Mouse (Mus musculus): ENCODE results near the gene 2010300C02Rik. TPM values are rescaled to one million over a fixed set of nuclear protein-coding genes. Genes with fewer than 3 reads are reported as not detected.
"Not testable (repeated sequence)": the region's sequence is repeated elsewhere in the genome, so short reads cannot be mapped to it uniquely, and the experiment has no call there.

2010300C02Rik gene
- polyA plus RNA-seq, 1 experiment = 142 TPM

DNA sequence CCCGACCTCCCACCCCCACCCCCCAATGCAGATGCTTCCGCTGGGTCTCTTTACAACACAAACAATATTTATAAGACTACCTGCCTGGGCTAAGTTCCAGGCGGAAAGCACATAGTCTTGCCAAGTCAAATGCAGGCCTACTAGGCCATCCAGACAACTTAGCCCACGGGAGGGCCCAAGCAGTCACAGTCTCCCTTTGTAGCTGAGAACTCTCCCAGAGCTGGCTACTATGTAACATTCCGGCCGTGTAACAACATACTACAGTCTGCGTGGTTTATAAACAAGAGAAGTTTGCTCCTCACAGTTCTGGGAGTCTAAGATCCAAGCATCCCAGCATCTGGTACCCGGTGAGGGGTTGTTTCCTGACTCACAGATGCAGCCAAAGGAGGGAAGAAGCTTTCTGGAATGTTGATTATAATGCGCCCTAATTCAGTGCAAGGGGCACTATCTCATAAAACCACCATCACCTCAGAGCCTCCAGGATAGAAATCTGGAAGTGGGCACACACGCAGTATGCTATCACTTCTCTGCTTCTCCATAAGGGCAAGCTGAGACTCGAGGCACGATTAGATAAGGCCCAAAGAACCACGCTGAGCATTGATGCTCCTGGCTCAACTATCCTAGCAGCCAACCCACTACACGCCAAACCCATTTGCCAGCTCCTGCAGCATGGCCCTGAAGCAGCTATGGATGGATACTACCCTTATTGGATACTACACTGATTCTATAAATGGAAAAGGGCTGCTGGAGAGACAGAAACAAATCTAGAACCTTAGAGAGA is 2.3 kb downstream of the 2010300C02Rik start:
- Histone ChIP-seq H3K27ac (ENCODE audit: insufficient read depth, low read length) (no peak overlapping the region), H3K4me1 (ENCODE audit: control insufficient read depth, insufficient read depth, low read length) (peaks cover 5% of the 10 kb centered on the region), H3K4me3 (ENCODE audit: insufficient read depth, low read length) (peak overlapping the region; percentile 100)
- no peak for TF ChIP-seq CTCF (IDR thresholded peaks at IDR 0.05; ENCODE audit: extremely low read depth, insufficient read depth, low read length)
- no peak for TF ChIP-seq POLR2A (IDR thresholded peaks at IDR 0.05; ENCODE audit: extremely low read depth, insufficient read depth, low read length)

DNA sequence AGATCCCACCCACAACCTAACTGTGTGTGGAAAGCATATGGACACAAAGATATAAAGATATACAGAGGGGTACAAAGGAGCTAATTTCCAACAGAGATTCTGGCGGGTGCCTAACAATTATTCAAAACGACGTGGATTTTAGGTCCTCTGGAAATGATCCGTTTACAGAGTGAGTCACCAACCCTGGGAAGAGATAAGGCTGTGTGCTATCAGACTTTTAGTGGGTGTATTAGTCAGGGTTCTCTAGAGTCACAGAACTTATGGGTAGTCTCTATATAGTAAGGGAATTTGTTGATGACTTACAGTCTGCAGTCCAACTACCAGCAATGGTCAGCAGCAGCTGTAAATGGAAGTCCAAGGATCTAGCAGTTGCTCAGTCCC is 7.5 kb downstream of the 2010300C02Rik start:
- not testable (repeated sequence) for H3K4me1 ChIP-seq (ENCODE audit: control insufficient read depth, insufficient read depth, low read length); H3K4me3 ChIP-seq (ENCODE audit: insufficient read depth, low read length); H3K27ac ChIP-seq (ENCODE audit: insufficient read depth, low read length)

DNA sequence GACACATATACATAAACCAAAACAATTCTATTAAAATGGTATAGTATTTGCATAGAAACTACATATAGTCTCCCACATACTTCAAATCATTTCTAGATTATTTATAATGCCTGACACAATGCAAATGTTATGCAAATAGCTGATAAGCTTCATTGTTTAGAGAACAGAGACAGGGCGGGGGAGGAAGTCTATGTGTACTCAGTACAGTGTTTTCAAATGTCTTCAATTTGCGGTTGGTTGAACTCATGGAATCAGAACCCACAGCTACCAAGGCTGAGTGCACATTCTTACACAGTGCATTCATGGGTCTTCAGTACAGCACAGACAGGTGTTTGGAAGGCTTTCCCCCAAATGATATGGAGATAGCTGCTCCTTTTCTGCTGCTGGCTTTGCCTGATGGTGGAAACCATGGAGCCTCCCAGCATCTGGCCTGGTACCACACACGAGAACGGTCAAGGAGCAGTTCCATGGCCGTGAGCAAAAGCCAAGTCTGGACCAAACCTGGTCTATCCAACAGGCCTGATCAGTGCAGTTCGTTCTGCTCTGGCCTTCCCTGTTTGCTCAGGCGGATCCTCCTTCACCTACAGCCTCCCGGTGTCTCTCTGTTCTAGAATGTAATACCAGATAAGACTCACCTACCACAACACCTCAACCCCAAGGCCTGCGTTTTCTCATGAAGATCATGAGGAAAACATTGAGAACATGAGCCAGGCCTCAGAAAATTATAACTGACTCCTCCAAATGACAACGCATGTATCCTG is 8.1 kb downstream of the 2010300C02Rik start:
- Histone ChIP-seq H3K4me3 (ENCODE audit: insufficient read depth, low read length) (no peak overlapping the region), H3K4me1 (ENCODE audit: control insufficient read depth, insufficient read depth, low read length) (peaks cover 4% of the 10 kb centered on the region), H3K27ac (ENCODE audit: insufficient read depth, low read length) (no peak overlapping the region)
- TF ChIP-seq CTCF (IDR thresholded peaks at IDR 0.05; ENCODE audit: extremely low read depth, insufficient read depth, low read length) (no peak), POLR2A (IDR thresholded peaks at IDR 0.05; ENCODE audit: extremely low read depth, insufficient read depth, low read length) (no peak)

DNA sequence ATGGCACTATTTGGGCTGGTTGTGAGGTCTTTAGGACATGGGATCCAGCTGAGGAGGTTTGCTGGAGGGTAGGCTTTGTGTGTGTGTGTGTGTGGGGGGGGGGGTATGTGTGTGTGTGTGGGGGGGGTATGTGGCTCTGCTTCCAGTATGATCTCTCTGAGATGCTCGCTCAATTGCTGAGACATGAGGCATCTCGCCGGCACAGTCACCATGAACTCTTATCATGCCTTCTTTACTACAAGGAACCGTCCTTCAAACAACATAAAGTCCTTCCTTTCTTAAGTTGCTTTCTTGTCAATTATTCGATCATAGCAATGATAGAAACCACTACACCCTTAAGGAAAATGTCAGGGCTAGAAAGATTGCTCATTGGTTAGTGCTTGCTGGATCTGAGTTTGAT is 8.8 kb downstream of the 2010300C02Rik start:
- Histone ChIP-seq H3K4me1 (ENCODE audit: control insufficient read depth, insufficient read depth, low read length) (peaks cover 4% of the 10 kb centered on the region), H3K4me3 (ENCODE audit: insufficient read depth, low read length) (no peak overlapping the region), H3K27ac (ENCODE audit: insufficient read depth, low read length) (no peak overlapping the region)
- TF ChIP-seq POLR2A (IDR thresholded peaks at IDR 0.05; ENCODE audit: extremely low read depth, insufficient read depth, low read length) (no peak), CTCF (IDR thresholded peaks at IDR 0.05; ENCODE audit: extremely low read depth, insufficient read depth, low read length) (no peak)

DNA sequence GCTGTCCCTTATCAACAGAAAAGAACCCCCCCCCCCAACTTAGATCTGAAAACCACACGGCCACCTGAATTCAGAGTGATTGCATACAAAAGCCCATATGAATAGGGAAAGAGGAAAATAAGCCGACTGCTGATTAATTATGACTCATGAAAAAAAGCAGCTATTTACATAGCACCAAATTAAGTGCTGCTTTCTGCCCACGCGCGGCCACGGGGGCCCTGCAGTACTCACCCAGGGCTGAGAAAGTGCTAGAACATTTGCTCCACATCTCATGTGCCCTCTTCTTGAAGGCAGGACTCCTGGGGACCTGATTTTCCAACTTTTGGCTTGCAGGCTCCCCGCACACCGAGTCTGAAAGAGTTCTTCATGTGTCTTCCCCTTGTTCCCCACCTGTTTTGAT is 10.1 kb downstream of the 2010300C02Rik start:
- no peak for TF ChIP-seq POLR2A (IDR thresholded peaks at IDR 0.05; ENCODE audit: extremely low read depth, insufficient read depth, low read length)
- TF ChIP-seq CTCF (IDR thresholded peaks at IDR 0.05; ENCODE audit: extremely low read depth, insufficient read depth, low read length) = no peak
- H3K4me1 ChIP-seq (ENCODE audit: control insufficient read depth, insufficient read depth, low read length) = peaks cover 2% of the 10 kb centered on the region
- no peak overlapping the region for H3K27ac ChIP-seq (ENCODE audit: insufficient read depth, low read length)
- no peak overlapping the region for H3K4me3 ChIP-seq (ENCODE audit: insufficient read depth, low read length)

DNA sequence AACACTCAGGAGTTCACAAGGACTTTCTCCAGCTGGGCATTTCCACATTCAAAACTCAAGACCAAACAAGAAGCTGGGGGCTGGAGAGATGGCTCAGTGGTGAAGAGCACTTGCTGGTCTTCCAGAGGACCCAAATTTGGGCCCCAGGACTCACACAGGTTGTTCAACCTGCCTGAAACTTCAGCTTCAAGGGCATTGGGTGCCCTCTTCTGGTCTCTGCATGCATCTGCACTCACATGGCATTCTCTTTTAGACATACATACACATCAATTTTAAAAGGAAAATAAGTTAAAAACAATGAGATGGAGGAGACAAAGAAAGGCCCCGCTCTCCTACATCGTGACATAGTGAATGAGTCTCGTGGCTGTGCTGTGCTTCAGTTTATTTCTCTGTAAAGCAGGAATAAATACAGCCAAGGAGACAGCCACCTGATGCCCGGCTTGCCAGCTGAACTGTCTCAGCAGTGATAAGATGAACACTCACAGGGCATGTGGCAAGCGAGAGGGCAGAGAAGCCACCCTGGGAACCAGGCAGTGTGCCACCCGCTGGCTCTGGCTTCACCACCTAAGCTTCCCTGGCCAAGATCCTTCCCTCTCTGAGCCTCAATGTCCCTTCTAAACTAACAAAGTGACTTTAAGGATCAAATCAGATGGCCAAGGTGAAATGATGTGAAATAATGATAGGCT is 11.5 kb downstream of the 2010300C02Rik start:
- Histone ChIP-seq H3K4me3 (ENCODE audit: insufficient read depth, low read length) (no peak overlapping the region), H3K4me1 (ENCODE audit: control insufficient read depth, insufficient read depth, low read length) (peaks cover 1% of the 10 kb centered on the region; the same call in 1 of the 2 replicates), H3K27ac (ENCODE audit: insufficient read depth, low read length) (no peak overlapping the region)
- TF ChIP-seq POLR2A (IDR thresholded peaks at IDR 0.05; ENCODE audit: extremely low read depth, insufficient read depth, low read length) (no peak), CTCF (IDR thresholded peaks at IDR 0.05; ENCODE audit: extremely low read depth, insufficient read depth, low read length) (0 out of 2 replicates have a peak, but pooled peaks have one; percentile 11)

DNA sequence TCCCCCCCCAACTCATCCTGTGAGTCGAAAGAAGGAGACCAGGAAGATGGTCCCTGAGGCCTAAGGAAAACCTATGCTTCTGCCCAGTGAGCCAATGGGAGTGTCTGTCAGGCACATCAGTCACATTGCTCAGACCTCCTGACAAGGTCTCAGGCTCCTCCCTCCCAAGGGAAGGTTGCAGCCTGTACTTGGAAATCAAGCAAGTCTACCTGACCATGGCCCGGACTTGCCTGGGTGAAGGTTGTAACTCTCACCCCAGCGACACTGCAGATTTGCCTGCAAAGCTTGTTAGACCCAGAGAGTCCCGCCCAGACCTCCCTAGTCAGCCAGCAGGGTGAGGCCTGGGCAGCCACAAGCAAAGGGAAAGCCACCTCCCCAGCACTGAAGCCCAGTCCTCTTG is 17.6 kb downstream of the 2010300C02Rik start:
- no peak overlapping the region for H3K27ac ChIP-seq (ENCODE audit: insufficient read depth, low read length)
- peaks cover 10% of the 10 kb centered on the region for H3K4me1 ChIP-seq (ENCODE audit: control insufficient read depth, insufficient read depth, low read length)
- no peak overlapping the region for H3K4me3 ChIP-seq (ENCODE audit: insufficient read depth, low read length)
- TF ChIP-seq POLR2A (IDR thresholded peaks at IDR 0.05; ENCODE audit: extremely low read depth, insufficient read depth, low read length) = no peak
- TF ChIP-seq CTCF (IDR thresholded peaks at IDR 0.05; ENCODE audit: extremely low read depth, insufficient read depth, low read length) = no peak

DNA sequence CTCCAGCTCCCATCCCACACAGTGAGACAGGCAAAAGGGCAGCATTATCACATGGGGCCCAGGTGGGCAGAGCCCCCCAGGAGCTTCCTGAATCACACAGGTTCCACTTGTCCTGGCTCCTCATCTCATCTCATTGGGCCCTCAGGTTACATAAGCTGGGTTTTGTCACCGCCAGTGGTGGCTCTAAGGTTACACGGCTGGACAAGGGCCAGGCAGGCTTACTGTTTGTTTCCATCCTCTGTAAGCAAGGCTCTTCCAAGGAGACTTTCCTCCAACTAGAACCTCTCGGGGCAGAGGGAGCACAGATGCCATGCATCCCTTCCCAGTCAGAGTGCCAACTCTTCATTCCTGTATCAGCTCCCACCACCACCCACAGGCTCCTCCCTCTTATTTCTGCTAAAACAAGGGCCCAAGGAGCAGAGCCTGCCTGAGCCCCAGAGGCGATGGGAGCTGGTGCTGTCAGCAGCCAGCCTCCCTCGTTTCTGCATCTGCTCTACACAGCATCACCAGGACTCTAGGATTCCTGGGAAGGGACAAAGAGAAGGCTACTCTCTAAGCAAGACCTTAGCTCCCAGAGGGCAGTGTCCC is 20.9 kb downstream of the 2010300C02Rik start:
- peak overlapping the region; percentile 62 for H3K27ac ChIP-seq (ENCODE audit: insufficient read depth, low read length)

DNA sequence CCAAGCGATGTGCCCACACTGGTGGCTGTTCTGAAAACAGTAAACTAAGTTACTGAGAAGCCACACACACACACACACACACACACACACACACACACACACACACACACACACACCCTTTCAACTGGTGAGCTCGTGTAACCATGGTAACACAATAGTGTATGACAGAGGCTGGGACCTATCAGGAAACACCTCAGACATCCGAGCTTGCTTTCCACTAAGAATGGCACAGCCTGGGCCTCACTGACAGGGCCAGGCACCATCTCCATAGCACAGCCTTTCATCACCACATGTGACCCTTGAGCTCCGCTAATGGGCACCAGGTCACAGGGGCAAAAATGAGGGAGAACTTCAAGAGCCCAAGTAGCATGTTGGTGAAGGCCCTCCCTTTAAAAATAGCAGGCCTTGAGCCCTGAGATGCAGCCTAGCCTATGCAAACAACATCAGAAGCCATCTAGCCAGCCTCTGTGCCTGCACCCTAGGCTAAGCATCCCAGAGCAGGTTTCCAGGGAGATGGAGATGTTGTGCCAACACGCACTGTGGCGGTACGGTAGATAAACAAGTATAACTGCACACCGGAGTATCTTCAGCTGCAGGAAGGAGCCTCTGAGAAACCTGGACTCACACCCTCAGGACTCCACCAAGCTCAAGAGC is 21.6 kb downstream of the 2010300C02Rik start:
- Histone ChIP-seq H3K27ac (ENCODE audit: insufficient read depth, low read length) (peak overlapping the region; percentile 62), H3K4me1 (ENCODE audit: control insufficient read depth, insufficient read depth, low read length) (peaks cover 25% of the 10 kb centered on the region)
- TF ChIP-seq POLR2A (IDR thresholded peaks at IDR 0.05; ENCODE audit: extremely low read depth, insufficient read depth, low read length) = no peak
- no peak for TF ChIP-seq CTCF (IDR thresholded peaks at IDR 0.05; ENCODE audit: extremely low read depth, insufficient read depth, low read length)

More for the DNA sequence above, 20.9 kb downstream of the 2010300C02Rik start:
- Histone ChIP-seq H3K4me3 (ENCODE audit: insufficient read depth, low read length) (no peak overlapping the region), H3K4me1 (ENCODE audit: control insufficient read depth, insufficient read depth, low read length) (peaks cover 25% of the 10 kb centered on the region)
- TF ChIP-seq CTCF (IDR thresholded peaks at IDR 0.05; ENCODE audit: extremely low read depth, insufficient read depth, low read length) (no peak), POLR2A (IDR thresholded peaks at IDR 0.05; ENCODE audit: extremely low read depth, insufficient read depth, low read length) (0 out of 2 replicates have a peak, but pooled peaks have one; percentile 25)

More for the DNA sequence above, 21.6 kb downstream of the 2010300C02Rik start:
- H3K4me3 ChIP-seq (ENCODE audit: insufficient read depth, low read length) = no peak overlapping the region
